Mouse (Mus musculus): Measurements from ENCODE around the gene Kctd14. TPM values are rescaled to one million over a fixed set of nuclear protein-coding genes. Genes with fewer than 3 reads are reported as not detected.

The Kctd14 gene
- polyA plus RNA-seq, 1 experiment from 2014 or later, result 2.1 TPM

DNA sequence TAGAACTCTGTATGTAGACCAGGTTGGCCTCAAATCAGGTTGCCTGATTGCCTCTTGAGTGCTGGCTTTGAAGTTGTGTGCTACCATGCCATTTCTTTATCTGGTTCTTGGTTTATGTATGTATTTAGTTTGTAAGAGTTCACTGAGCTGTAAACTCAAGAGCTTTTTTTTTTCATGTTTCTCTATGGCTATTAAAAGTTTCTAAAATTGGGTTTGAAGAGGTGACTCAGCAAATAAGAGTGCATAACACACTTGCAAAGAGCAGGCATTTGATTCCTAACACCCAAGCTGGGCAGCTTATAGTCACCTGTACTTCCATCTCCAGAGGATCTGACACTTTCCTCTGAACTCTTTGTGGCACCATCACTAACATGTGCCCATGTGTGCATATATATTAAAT, 43.9 kb downstream of the Kctd14 start:
- H3K4me1 ChIP-seq, result no peaks in the 10 kb centered on the region
- ATAC-seq (replicated peaks), result no peak
- H3K27ac ChIP-seq (replicated peaks), result no peak overlapping the region
- no peak overlapping the region for H3K4me3 ChIP-seq
- no peak overlapping the region for H3K4me2 ChIP-seq (replicated peaks)
- no peaks in the 10 kb centered on the region for H3K27me3 ChIP-seq
- H3K9me3 ChIP-seq, result no peaks in the 10 kb centered on the region
- no peak overlapping the region for H3K9ac ChIP-seq (replicated peaks)
- peaks cover 40% of the 10 kb centered on the region for H3K36me3 ChIP-seq

- peak; percentile 66 for ATAC-seq (replicated peaks)
- Histone ChIP-seq H3K4me3 (no peak overlapping the region), H3K36me3 (peaks cover 33% of the 10 kb centered on the region), H3K4me1 (no peaks in the 10 kb centered on the region), H3K27me3 (no peaks in the 10 kb centered on the region), H3K4me2 (replicated peaks) (no peak overlapping the region), H3K9ac (replicated peaks) (no peak overlapping the region), H3K27ac (replicated peaks) (no peak overlapping the region), H3K9me3 (no peaks in the 10 kb centered on the region)
- WGBS, result 66% methylated on average over 5 of the region's 5 CpGs
Measured at GRCm38 (mm10) chr7:97500555-97501209, 49.6 kb downstream of the Kctd14 start.

Other genes starting within 250 kb of the Kctd14 start
- gene Usp35, start 119.3 kb upstream of the Kctd14 start, polyA plus RNA-seq (2015; fragmentation: Nextera tagmentation; extraction: Ambion mirVana), result 4.4 and 5.8 TPM in 2 replicates
- 6.6 and 7.1 TPM in 2 replicates for gene Kctd21, start 119.0 kb upstream of the Kctd14 start, polyA plus RNA-seq (2015; fragmentation: Nextera tagmentation; extraction: Ambion mirVana)
- gene Alg8, start 79.7 kb upstream of the Kctd14 start, polyA plus RNA-seq (2015; fragmentation: Nextera tagmentation; extraction: Ambion mirVana), result 18.9 and 19.0 TPM in 2 replicates
- 460 and 479 TPM in 2 replicates for gene Ndufc2, start 51.3 kb upstream of the Kctd14 start, polyA plus RNA-seq (2015; fragmentation: Nextera tagmentation; extraction: Ambion mirVana)
- gene Thrsp, start 33.6 kb upstream of the Kctd14 start, polyA plus RNA-seq (2015; fragmentation: Nextera tagmentation; extraction: Ambion mirVana), result 4.1 and 5.6 TPM in 2 replicates
- 46.8 and 46.9 TPM in 2 replicates for gene Ints4, start 29.6 kb downstream of the Kctd14 start, polyA plus RNA-seq (2015; fragmentation: Nextera tagmentation; extraction: Ambion mirVana)
- 54.2 and 55.3 TPM in 2 replicates for gene Aamdc, start 128.2 kb downstream of the Kctd14 start, polyA plus RNA-seq (2015; fragmentation: Nextera tagmentation; extraction: Ambion mirVana)
- gene Rsf1, start 128.6 kb downstream of the Kctd14 start, polyA plus RNA-seq (2015; fragmentation: Nextera tagmentation; extraction: Ambion mirVana), result 34.5 and 39.9 TPM in 2 replicates
- gene Clns1a, start 245.3 kb downstream of the Kctd14 start, polyA plus RNA-seq (2015; fragmentation: Nextera tagmentation; extraction: Ambion mirVana), result 203 and 204 TPM in 2 replicates

Measured in forebrain, embryonic 15.5 days (tissue).